Mouse (Mus musculus): ENCODE data around the gene Ppara.
A peak's percentile ranks its signal among the peaks of the same experiment; 100 is the strongest.

DNA sequence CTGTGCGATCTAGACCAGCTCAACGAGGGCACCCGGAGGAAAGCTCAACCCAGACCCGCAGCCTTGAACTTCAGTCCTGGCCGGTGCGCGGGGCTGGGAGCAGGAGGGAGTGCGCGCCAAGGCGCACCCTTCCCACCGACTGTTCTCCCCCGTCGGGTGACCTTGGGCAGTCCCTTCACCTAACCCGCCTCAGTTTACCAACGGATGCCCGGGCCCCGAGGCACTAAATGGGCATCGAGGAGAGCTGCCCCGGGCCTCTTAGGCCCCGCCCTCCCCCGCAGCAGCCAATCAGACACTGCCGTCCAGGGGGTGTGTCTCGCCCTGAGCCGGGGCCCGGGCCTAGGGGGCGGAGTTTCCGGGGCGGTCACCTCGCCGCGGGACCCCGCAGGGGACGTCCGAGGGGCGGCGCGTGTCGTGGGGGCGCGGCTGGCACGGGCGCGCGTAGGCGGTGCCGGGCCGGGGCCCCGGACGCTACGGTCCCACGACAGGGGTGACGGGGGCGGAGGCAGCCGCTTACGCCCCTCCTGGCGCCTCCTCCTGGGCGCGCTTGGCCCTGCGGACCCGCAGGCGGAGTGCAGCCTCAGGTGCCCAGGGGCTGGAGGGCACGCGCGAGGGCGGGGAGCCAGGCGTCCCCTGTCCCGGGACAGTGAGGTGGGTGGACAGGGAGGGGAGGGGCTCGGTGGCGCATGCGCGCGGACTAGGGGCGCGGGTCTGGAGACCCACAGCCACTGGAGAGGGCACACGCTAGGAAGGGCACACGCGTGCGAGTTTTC lies 466 bp downstream of the Ppara start:
- peak; percentile 80; the same call in 1 of the 2 replicates for TF ChIP-seq POLR2A (IDR thresholded peaks at IDR 0.05; ENCODE audit: insufficient read depth, low read depth, low read length)
- peak; percentile 64 for TF ChIP-seq CTCF (IDR thresholded peaks at IDR 0.05)
